Mouse (Mus musculus) CD8-positive naive resting alpha-beta T cell, adult 2 months (primary cell): Measurements from ENCODE around the gene Rptor.

Experiments used
- DNase-seq, 2 experiments: peaks; one replicate each; pipeline ENCODE4 v3.0.0; 2022; ENCODE audit warnings: low read depth in 2 of 2, low spot score in 2 of 2

Gene Rptor

DNA sequence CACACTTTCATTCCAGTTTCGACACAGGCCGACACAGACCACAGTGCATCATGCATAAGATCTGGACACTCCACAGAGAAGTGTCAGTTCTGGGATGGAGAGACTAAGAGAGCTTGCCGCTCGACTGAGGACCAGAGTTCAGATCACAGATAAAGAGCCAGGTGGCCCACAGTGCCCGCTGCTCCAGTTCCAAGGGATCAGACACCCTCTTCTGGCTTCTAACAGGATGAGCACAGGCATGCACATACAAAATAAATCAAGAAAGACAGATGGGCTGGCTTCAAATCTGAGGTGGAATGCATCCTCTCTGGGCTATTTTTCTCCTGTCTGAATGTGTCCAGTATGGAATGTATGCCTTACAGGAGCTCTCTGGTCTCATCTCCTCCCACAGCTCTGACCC, 324.1 kb downstream of the Rptor start:
- no peak for DNase-seq

DNA sequence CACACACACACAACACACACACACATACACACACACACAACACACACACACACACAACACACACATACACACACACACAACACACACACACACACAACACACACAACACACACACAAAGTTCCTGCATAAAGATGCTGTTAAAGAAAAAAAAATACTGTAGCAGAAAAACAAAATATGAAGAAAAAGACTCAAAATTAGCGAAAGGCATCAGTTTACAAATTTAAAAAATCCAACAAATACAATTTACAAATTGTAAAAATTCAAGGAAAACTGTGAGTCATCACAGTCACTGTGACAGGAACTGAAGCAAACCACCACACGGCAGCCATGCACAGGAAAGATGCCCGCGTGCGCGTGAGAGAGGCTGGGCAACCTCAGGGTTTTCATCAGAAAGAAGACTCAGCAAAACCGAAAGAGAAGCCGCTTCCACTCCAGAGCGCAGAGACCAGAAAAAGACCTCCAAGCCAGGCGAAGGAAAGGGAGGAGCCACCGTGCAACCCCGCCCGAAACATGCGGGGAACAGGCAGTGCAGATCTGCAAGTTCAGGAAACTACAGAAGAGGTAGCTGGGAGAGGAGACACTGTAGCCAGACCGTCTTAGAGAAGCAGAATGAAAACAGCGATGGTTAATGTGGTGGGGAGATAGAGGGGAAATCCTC, 325.4 kb downstream of the Rptor start:
- DNase-seq, result peak; percentile 82 to 85

DNA sequence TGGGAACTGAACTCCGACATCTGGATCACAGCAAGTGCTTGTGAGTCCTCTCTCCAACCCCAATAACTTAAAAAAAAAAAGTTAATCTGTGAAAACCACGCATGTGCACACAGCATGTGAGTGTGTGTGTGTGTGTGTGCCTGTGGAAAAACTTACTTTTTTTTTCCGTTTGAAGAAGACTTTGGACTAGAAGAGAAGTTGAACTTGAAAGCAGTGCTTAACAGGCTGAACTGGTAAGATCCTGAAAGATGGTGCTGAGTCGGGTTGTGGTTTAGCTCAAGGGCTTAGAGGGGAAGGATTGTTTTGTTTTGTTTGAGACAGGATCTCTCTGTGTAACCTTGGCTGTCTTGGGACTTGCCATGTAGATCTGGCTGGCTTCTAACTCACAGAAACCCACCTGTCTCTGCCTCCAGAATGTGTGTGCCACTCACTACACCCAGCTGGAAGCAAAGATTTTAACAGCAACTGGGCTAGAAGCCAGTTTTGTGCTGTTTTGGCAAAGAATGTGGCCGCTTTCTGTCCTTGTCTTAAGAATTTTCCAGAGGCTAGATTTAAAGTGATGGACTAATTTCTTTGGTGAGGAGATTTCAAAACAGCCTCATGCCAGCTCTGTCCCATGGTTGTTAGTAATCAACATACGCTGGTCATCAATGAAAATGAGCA, 327.0 kb downstream of the Rptor start:
- no peak for DNase-seq

DNA sequence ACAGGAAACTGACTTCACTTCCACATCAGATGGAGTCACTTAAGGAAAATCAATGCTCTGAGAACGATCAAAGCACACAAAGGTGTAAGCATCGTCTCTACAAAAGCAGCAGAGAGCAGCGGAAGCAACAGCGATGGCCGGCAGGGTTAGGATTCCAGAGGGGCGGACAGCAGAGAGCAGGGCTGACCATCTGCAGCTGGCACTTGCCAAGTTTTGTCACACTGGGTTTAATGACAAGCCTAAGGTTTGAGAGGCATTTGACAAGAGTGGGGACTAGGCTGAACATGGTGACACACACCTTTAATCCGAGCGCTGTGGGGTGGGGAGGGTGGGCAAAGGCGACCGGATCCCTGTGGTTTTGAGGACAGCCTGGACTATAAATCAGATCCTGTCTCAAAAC, 329.1 kb downstream of the Rptor start:
- DNase-seq, result no peak

DNA sequence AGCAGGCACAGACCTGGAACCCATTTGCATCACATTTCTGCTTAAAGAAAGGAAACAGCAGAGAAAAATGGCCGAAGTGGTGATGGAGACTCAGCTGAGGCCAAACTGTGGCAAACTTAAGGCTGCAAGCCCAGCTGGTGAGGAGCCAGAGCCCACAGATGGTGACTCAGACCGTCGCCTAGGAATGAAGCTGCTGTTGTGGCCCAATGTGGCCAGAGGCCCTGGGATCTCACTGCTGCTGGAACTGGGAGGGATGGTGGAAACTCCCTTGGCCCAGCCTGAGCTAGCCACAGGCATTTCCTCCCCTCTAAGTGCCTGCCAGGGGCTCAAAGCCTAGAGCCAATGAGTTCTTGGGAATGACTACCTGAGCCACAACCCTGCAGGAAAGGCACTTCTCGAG, 330.4 kb downstream of the Rptor start:
- DNase-seq, result no peak

DNA sequence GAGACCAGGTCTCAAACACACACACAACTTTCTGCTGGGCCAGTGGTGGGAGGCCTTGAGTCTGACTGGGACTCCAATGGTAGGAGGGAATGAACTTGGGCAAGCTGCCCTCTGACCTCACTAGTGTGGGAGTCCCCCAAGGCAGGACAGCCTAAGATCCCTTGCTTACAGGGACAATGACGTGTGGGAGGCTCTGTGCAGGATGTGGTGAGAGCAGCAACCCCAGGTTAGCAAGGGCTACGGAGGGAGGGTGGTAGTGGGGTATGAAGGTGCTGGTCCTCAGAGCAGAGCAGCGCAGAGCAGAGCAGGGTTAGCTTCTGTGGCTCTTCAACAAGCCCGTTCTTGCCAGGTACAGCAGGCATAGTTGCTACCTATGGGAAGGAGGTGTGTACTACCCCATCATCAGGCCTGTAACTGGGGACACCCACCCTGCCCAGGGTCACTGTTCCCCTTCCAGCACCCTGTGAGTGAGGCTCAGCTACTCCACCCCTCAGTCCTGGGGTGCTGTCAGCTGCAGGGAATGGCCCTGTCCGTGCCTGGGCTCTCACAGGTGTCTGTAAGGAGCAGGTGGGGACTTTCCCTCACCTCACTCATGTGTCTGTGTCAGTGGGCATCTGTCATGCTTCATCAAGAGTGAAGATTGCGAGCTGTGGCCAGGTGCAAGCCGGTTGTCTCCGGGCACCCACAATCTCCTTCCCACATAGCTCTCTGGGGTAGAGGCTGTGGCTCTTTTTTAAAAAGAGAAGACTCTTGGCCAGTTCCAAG, 331.3 kb downstream of the Rptor start:
- peak; percentile 52 to 65 for DNase-seq

DNA sequence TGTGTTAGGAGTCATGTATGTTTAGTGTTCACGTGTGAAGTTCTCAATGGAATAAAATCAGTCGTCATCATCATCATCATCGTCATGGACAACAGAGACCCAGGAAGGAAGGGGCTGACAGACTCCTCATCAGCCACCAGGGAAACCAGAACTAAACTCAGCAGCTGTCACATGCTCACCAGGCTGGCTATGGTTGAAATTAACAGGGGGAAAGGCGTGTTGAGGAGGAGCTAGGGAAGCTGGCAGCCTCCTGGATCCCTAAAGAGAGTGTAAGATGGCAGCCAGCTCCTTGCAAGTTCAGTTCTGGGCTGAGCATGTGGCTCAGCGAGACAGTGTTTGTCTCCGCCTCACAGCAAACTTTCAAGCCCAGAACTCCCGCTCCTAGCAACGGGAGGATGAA, 332.1 kb downstream of the Rptor start:
- DNase-seq, result no peak

DNA sequence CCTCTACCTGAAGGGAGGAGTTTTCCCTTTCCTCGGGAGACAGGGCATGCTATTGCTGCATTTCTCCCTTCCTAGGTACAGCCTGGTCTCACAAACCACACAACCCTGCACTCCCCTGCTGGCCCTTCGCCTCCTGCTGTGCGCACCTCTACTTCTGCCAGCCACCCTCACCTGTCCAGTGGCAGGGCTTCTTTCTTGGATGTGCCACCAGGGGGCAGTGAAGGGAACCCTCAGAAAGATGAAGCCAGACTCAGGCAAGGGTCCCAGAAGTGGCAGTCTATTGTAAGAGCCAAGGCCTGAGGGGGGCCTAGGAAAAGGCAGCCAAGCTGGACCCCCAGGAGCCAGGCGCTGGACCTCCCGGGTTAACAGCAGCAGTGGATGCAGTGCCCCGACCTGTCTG, 332.8 kb downstream of the Rptor start:
- peak; percentile 50 to 73 for DNase-seq

DNA sequence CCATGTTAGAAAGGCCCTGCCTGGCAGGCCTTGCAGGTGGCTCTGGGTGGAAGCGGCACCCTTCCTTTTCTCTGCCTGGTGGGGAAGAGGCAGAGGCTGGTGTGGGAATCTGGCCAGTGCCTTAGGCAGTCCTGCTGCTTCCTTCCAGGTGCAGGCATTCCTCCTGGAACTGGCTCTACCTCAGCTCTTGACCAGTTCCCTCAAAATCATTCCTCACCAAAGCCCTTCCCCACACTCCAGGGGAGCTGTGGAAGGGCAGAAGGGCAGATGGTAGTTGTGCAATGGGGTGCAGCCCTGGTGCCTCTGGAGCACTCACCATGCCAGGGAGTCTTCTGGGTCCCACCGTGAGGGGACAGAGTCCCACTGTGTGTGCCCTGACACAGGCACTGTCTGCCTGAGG, 333.8 kb downstream of the Rptor start:
- no peak for DNase-seq

DNA sequence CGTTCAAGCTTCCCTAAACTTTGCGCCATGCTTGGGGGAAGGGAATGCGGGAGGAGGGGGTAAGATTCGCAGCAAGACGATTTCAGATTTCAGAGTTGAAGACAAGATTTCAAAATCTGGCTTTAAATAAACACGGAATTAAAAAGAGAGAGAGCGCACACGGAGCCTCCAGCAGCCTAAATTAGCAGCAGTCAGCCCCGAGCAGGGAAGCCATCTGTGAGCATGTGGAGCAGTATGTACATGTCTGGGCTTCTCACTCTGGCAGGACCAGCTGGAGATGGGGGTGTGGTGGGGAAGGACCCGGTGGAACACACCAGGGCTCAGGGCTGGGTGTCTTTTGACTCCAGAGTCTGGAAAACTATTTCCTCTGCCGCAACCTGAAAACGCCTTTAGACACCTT, 334.5 kb downstream of the Rptor start:
- DNase-seq, result no peak

DNA sequence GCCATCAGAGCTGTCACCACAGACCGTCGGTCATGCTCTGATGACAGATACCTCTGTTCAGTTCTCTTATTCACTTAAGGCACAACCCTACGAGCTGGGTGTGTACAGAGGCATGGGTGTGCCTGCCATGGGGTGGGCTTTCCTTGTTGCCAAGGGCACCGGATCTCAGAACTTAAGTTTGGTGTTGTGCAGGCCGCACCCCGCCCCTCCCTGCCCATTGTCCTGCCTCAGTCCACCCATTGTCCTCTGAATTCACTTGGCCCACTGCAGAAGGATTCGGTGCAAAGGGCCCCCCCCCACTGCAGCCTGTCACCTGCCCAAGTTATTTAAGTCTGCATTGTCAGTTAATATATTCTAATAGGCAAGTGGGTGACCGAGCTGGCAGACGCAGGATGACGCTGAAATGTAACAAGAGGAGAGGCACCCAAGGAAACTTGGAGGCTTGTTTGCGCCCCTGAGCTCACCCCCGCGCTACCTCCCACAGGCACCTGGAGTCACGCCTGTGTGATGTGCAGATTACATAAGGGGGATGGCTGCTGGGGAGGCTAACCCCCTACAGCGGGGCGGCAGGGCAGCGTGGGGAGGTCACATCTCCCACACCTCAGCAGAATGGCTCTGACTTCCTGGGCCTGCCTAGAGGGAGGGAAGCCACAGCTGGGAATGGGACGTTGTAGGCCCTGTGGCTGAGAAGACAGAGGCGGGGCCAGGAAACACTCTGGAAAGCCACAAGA, 335.2 kb downstream of the Rptor start:
- DNase-seq, result no peak

DNA sequence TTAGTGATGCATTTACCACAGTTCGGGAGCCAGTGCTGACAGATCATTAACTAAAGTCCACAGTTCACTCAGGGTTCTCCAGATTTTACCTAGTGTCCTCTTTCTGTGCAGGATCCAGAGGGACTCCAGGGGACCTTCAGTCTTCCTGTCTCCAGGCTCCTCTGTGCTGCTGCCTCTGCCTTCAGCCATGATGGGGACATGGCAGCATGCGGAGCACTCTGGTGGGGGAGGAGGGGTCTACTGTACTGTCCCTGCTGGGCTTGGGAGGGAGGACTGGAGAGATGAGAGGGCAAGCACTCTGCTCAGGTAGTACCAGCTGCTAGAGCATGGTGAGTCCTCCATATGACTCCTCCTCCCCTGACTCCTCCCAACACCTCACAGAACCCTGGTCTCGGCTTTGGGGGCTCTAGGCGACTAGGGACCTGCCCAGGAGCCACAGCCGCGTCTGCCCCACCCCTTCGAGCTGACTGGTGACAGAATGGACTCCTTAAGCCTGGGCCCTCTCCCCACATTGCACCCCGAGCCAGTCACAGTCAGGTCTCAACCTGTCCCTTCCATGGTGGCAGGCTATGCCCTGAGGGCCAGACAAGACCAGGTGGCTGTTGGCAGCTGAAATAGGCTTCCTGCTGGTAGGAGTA, 336.5 kb downstream of the Rptor start:
- no peak for DNase-seq

DNA sequence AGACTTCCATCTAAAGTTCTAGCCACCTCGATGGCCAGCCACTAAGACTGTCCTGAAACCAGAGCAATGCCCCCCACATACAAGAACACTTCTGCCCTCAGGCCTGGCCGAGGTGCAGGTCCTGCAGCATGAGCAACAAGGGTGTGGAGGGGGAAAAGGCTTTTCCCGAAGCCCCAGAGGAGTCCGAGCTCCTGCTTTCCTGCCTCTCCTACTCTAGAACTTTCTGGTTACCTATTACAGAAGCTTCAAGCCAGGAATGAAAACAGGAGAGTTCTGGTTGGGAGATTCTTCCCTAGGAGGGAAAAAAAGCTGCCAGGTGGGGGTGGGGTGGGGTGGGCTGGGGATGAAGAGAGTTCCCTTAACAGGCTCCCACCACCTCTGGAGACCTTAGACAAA, 337.0 kb downstream of the Rptor start:
- no peak for DNase-seq

DNA sequence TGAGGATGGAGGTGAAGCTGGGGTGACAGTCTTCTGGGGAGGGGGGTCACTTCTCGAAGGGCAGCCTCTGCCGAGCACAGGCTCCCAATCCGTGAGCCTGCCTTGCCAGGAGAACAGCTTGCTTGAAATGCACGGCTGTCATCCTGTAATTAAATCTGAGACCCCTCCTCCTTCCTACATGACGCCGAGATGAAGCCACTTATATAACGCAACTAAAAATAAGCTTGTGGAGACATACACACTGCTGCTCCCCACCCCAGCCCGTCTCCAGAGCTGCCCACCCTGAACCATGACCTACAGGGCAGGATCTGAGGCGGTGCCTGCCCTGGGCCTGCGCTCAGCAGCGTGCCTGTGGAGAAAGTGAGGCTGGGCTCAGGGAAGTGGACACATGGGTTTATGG, 337.4 kb downstream of the Rptor start:
- DNase-seq, result no peak

DNA sequence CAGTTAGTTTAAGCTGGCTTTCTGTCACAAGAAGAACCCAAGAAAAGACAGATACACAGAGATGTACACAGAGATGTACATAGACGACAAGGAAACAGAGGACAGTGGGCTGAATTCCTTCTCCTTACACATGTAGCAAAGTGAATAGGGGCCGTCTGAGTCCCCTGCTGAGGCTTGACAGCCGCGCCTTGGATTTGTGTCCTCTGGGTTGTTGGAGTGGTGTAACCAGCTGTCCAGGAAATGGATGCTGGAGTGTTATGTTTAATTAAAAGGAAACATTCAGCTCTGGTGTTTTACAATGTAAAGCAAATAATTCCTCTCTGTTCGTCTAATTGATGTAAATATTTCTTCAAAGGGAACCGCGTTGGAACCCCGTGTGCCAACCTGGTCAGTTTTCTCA, 339.1 kb downstream of the Rptor start:
- no peak for DNase-seq

DNA sequence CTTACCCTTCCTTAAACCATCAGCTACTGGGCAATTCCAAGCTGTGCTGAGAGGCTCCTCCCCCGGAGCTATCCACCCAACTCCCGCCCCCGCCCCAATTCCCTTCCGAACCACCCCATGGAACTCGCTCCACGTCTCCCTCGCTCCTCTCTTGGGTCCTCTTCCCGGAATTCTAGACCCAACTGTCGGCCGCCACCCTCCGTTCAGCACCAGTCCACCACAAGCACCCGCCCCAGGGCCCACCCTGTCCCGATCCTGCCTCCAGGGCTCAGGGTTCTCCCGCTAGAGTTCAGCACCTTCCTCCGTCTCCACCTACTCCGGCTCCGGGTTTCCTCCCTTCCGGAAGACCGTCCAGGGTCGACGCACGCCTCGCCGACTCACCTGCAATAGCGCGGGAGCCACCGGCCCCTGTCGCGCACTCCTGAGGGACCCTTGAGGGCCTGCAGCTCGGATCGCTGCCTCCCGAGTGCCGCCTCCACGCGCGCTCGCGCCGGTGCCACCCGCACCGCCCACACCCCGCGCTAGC, 339.6 kb downstream of the Rptor start:
- DNase-seq, result no peak

DNA sequence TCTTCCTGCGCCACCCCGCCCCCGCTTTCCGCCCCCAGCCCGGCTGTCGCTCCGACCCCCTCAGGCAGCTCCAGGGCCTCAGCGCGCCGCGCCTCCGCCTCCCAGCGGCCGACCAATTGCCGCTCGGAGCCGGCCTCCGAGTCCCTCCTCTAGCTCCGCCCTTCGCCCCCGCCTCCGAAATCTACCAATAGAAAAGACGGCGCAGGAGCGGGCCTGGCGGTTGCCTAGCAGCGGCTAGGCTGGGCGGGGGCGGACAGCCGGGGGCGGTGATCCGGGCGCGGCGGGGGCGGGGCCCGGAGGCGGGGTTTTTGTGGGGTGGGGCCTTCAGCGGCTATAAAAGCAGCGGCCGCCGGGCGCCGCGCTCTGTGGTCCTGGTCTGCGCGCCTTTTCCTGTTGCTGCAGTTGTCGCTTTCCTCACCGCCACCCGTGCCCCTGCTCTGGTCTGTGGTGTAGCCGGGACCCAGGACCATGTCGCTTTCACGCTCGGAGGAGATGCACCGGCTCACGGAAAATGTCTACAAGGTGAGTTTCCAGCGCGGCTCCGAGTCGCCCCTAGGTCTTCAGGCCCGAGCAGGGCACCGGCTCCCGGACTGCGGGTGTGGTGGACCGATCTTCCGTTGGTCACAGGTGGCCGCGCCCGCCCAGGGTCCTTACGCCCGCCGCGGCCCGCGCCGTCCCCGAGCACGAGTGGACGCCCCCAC, 340.2 kb downstream of the Rptor start, which contains the start of gene Baiap2:
Baiap2 (plus strand) TSS at position 37 of the 701 bp plus-strand sequence.
- DNase-seq, result peak; percentile 98 to 99

DNA sequence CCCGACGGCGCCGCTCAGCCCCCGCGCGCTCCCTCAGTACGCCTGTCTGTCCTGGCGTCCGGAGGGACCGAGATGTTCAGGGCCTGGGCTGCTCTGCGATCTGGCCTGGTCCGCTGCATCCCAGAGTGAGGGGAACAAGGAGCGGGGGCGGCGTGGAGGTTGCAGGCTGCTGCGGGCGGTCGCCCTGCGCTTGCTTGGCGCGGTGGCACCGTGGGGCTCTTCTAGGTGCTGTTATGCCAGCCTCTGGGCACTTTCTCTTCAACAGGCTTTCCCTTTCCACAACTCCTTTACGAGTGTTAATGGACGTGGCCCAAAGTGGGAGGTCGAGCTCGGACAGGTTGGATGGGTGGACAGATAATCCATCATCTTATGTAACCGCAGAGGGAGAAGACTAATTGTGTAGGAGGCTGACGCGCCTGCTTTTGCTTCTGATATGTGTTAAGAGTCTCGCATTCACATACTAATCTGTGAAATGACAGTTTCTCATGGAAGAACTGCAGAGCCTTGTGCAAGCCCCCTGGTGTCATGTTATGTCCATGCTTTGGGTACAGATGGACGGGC, 340.8 kb downstream of the Rptor start:
- DNase-seq, result peak in 1 of 2 experiments; percentile 35

DNA sequence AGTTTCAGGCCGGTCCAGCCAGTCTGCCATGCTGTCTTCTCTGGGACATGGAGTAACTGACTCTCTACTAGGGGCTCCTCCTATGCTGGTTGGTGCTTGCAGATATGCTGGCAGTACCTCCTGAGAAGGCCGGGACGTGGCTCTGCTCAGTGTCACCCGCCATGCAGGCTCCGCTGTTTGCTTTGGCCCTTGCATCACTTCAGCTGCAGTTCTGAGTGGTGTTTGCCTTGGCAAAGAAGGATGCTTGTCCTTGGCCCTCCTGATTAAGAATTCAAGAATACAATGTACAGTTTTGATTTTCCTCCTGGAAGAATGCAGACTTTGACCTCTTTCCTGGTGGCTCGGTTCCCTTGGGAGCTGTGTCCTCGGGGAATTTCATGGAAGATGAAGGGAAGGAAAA, 342.6 kb downstream of the Rptor start:
- DNase-seq, result no peak

DNA sequence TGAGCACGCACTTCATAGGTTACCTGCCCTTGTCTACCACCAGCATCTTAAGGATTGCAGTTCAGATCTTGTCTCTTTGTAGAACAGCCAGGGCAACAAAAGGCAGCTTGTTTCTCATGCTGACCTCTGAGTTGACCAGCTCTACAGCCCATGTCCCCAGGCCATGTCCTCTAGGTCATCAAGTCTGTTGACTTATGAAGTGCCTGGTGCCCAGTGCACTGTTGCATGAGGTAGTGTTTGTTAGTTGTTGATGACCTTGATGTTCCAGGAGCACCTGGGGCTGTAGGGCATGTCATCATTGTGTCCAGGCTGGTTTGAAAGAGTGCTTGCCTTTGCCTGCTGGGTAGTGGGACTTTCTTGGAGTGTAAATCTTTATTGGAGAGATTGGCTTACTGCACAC, 344.7 kb downstream of the Rptor start:
- no peak for DNase-seq
